Mouse (Mus musculus): ENCODE measurements around the gene Dctn3. TPM values are rescaled to one million over a fixed set of nuclear protein-coding genes. Genes with fewer than 3 reads are reported as not detected.

The Dctn3 gene
- polyA plus RNA-seq, 1 experiment from 2014 or later = 274 TPM

DNA sequence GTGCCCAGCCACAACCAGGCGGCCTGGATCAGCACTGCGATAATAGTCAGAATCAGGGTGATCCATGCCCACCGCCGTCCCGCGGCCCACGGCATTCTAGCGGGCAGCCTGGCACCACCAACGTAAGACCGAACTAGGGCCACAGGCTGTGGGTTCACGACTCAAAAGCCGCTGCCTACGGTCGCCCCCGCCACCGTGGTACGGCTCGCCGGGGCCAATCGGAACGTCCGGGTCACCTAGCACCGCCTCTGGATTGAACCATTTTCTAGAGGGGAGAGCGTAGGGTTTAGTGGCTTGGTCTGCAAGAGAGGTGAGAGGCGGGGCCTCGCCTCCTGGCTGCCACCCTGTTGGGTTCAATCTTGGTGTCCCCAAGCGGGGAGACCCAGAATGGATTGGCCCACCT is 18.2 kb upstream of the Dctn3 start:
- peaks cover 14% of the 10 kb centered on the region for H3K36me3 ChIP-seq (replicated peaks; ENCODE audit: control insufficient read depth, insufficient read depth)
- H3K27ac ChIP-seq = peak overlapping the region; percentile 77
- H3K27me3 ChIP-seq (ENCODE audit: control insufficient read depth, insufficient read depth, low read length) = no peaks in the 10 kb centered on the region
- H3K9ac ChIP-seq = peak overlapping the region; percentile 66
- under 1% methylated on average over 27 of the region's 27 CpGs for WGBS
- H3K9me3 ChIP-seq (ENCODE audit: control insufficient read depth, low read length) = 0 out of 2 replicates have a peak, but pooled peaks cover 3% of the 10 kb centered on the region
- H3K4me2 ChIP-seq (replicated peaks) = peak overlapping the region; percentile 80
- ATAC-seq (ENCODE audit: low FRiP score) (peak; percentile 96), DNase-seq (ENCODE audit: low spot score) (peak; percentile 94)
- peak overlapping the region; percentile 51 for H3K4me3 ChIP-seq (replicated peaks; ENCODE audit: low read length)
- peaks cover 13% of the 10 kb centered on the region for H3K4me1 ChIP-seq (replicated peaks; ENCODE audit: control insufficient read depth, insufficient read depth, low read length)

DNA sequence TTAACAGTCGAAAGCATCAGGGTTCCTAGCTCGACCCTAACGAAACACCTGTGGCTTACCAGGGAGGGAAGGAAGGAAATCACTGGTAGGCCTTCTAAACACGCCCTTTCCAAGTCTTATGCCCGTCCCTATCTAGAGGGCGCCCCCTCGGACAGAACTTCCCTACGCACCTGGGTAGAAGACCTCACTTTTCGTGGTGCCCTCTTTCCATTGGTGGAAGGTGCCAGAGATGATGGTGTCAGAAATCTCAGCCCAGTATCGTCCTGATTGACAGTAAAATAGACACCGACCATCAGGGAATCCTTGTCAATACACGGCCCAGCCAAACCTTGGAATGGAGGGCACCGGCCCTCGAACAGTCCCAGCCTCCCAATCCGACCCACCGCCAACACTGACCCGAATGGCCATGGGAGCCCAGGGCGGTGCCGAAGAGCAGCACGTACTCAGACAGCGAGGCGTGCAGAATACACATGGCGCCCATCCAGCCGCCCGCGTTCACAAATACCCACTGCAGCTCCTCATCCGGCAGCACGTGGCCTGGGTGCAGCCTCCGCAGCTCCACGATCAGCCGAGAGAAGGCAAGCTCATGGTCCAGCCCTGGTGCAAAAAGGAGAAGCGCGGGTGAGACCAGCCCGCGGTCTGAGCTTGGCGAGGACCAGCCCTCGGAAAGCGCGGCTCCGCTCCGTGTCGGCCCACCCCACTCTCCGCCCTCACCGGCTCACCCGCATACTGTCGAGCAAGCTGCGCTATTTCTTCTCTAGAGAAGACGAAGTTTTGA is 17.6 kb upstream of the Dctn3 start:
- 1% methylated on average over 48 of the region's 48 CpGs for WGBS
- Histone ChIP-seq H3K27me3 (ENCODE audit: control insufficient read depth, insufficient read depth, low read length) (no peaks in the 10 kb centered on the region), H3K9me3 (ENCODE audit: control insufficient read depth, low read length) (no peaks in the 10 kb centered on the region), H3K9ac (peak overlapping the region; percentile 66), H3K4me2 (replicated peaks) (peak overlapping the region; percentile 80), H3K27ac (peak overlapping the region; percentile 77), H3K4me3 (replicated peaks; ENCODE audit: low read length) (peak overlapping the region; percentile 51), H3K4me1 (replicated peaks; ENCODE audit: control insufficient read depth, insufficient read depth, low read length) (peaks cover 13% of the 10 kb centered on the region), H3K36me3 (replicated peaks; ENCODE audit: control insufficient read depth, insufficient read depth) (peaks cover 14% of the 10 kb centered on the region)
- ATAC-seq (ENCODE audit: low FRiP score) (peak; percentile 83), DNase-seq (ENCODE audit: low spot score) (peak; percentile 53)

DNA sequence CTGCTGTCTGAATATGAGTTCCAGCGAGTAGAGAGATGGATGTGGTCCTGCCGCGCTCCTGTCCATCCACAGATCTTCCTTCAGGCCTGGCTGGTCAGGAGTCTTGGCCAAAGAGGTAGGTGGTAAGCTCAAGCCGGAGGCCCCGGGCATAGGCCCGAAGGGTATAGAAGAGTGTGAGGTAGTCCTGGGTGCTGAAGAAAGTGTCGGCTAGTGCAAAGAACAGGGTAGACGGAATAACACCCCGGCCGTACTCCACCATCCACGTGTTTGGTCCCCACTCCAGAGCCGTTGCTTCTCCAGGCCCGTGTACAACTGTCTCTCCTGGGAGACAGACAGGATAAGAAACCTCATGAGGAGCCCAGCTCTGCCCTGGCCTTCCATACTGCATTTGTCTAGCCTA is 16.3 kb upstream of the Dctn3 start:
- H3K36me3 ChIP-seq (replicated peaks; ENCODE audit: control insufficient read depth, insufficient read depth) = peaks cover 14% of the 10 kb centered on the region
- no peak overlapping the region for H3K27ac ChIP-seq
- DNase-seq (ENCODE audit: low spot score) (no peak), ATAC-seq (ENCODE audit: low FRiP score) (no peak)
- 98% methylated on average over 13 of the region's 13 CpGs for WGBS
- H3K4me2 ChIP-seq (replicated peaks) = 0 out of 2 replicates have a peak overlapping the region, but pooled peaks have one; percentile 80
- H3K27me3 ChIP-seq (ENCODE audit: control insufficient read depth, insufficient read depth, low read length) = no peaks in the 10 kb centered on the region
- no peak overlapping the region for H3K4me3 ChIP-seq (replicated peaks; ENCODE audit: low read length)
- no peak overlapping the region for H3K9ac ChIP-seq
- H3K4me1 ChIP-seq (replicated peaks; ENCODE audit: control insufficient read depth, insufficient read depth, low read length) = peaks cover 13% of the 10 kb centered on the region
- H3K9me3 ChIP-seq (ENCODE audit: control insufficient read depth, low read length) = no peaks in the 10 kb centered on the region

DNA sequence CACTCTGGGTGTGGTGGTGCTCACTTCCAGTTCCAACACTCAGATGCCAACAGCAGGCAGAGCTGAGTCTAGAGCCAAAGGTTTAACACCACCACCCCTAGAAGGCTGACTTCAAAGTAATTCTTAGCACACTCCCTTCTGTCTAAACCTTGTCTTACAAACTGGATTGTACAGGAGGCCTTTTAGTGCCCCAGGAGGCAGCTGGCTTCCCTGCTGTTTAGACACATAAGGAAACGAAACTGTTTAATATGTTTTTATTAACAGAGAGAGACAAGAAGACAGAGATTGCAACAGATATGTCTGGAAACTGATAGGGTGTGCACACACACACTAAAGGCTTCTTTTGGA is 15.3 kb upstream of the Dctn3 start:
- H3K4me3 ChIP-seq (replicated peaks; ENCODE audit: low read length) = no peak overlapping the region
- no peak overlapping the region for H3K9ac ChIP-seq
- no peak overlapping the region for H3K4me2 ChIP-seq (replicated peaks)
- peaks cover 4% of the 10 kb centered on the region; the same call in 1 of the 2 replicates for H3K27me3 ChIP-seq (ENCODE audit: control insufficient read depth, insufficient read depth, low read length)
- H3K36me3 ChIP-seq (replicated peaks; ENCODE audit: control insufficient read depth, insufficient read depth) = peaks cover 14% of the 10 kb centered on the region
- 77% methylated on average over 1 of the region's 1 CpGs for WGBS
- DNase-seq (ENCODE audit: low spot score) (no peak), ATAC-seq (ENCODE audit: low FRiP score) (no peak)
- H3K27ac ChIP-seq = no peak overlapping the region
- H3K9me3 ChIP-seq (ENCODE audit: control insufficient read depth, low read length) = no peaks in the 10 kb centered on the region
- peaks cover 13% of the 10 kb centered on the region for H3K4me1 ChIP-seq (replicated peaks; ENCODE audit: control insufficient read depth, insufficient read depth, low read length)

DNA sequence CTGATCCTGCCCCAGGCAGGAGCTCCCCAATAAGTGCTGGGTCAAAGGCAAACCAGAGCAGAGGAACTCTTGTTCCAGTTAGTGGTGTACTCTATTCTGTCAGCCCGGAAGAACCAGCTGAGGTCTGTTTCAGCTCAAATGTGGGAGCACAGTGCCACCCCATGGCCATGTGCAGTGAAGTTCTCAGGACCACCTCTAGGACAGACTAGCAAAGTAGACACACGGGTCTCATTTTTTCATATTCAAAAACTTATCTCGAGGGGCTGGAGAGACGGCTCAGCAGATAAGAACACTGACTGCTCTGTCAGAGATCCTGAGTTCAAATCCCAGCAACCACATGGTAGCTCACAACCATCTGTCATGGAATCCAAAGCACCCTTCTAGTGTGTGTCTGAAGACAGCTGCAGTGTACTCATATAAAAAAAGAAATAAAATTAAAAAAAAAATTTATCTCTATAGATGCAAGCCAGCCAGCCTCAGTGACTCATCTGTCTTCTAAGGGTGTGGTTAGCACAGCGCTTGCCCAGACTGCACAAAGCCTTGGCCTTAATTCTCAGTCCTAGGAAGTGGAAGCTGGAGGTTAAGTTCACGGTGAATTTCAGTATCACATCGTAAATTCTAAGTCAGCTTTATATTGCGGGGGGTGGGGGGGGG is 14.8 kb upstream of the Dctn3 start:
- peaks cover 13% of the 10 kb centered on the region for H3K4me1 ChIP-seq (replicated peaks; ENCODE audit: control insufficient read depth, insufficient read depth, low read length)
- WGBS = 50% methylated on average over 8 of the region's 8 CpGs
- ATAC-seq (ENCODE audit: low FRiP score) = peak; percentile 60; the same call in 1 of the 2 replicates

DNA sequence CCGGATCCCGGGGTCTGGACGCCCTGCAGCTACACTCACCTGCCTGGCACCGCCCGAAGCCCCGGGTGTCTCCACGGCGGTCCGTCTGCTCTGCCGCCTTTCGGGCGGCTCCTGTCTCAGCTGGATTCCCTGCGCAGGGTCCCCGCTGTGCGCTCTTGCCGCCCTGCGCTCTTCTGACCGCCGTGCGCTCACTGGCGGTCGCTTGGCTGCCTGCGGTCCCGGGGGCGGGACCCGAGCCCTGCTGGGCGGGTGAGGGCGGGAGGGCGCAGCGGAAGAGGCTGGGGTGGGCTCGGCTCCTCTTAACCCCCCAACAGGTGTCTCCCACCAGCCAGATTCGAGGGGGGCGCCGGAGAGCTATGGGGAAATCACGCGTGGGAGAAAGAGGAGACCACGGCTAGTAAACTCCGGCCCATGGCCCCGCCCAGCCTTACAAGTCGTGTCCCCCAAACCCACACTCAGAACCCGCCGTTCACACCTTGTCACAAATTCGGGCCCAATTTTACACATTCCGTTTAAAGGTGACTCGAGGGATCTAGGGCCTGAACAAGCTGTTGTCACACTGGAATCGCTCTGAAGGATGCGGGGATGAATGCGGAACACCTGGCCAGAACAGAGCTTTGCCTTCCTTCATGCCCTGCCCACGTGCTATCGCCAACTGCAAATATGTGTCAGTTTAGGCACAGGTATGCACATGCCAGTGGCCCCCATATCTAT is 8.2 kb upstream of the Dctn3 start, which contains the start of gene Arid3c:
Gene Arid3c, minus strand, starts transcription at position 91 of the 714 bp plus-strand sequence.
- peak within 1 kb of the TSS; percentile 29 for H3K4me3 ChIP-seq (replicated peaks; ENCODE audit: low read length)
- WGBS = 1% methylated on average over 50 of the region's 50 CpGs
- no peak for DNase-seq (ENCODE audit: low spot score)
- no peaks in the 10 kb centered on the region for H3K9me3 ChIP-seq (ENCODE audit: control insufficient read depth, low read length)
- peaks cover 18% of the 10 kb centered on the region; the same call in 1 of the 2 replicates for H3K4me1 ChIP-seq (replicated peaks; ENCODE audit: control insufficient read depth, insufficient read depth, low read length)
- H3K4me2 ChIP-seq (replicated peaks) = peak within 1 kb of the TSS; percentile 67
- ATAC-seq (ENCODE audit: low FRiP score) = no peak
- no peaks in the 10 kb centered on the region for H3K36me3 ChIP-seq (replicated peaks; ENCODE audit: control insufficient read depth, insufficient read depth)
- peak within 1 kb of the TSS; percentile 40 for H3K9ac ChIP-seq
- peaks cover 67% of the 10 kb centered on the region for H3K27me3 ChIP-seq (ENCODE audit: control insufficient read depth, insufficient read depth, low read length)
- H3K27ac ChIP-seq = no peak within 1 kb of the TSS

More for the DNA sequence above, 14.8 kb upstream of the Dctn3 start:
- Histone ChIP-seq H3K27me3 (ENCODE audit: control insufficient read depth, insufficient read depth, low read length) (peaks cover 9% of the 10 kb centered on the region), H3K4me3 (replicated peaks; ENCODE audit: low read length) (no peak overlapping the region), H3K9me3 (ENCODE audit: control insufficient read depth, low read length) (no peaks in the 10 kb centered on the region), H3K27ac (no peak overlapping the region), H3K9ac (no peak overlapping the region), H3K36me3 (replicated peaks; ENCODE audit: control insufficient read depth, insufficient read depth) (peaks cover 14% of the 10 kb centered on the region), H3K4me2 (replicated peaks) (no peak overlapping the region)
- peak; percentile 80 for DNase-seq (ENCODE audit: low spot score)

DNA sequence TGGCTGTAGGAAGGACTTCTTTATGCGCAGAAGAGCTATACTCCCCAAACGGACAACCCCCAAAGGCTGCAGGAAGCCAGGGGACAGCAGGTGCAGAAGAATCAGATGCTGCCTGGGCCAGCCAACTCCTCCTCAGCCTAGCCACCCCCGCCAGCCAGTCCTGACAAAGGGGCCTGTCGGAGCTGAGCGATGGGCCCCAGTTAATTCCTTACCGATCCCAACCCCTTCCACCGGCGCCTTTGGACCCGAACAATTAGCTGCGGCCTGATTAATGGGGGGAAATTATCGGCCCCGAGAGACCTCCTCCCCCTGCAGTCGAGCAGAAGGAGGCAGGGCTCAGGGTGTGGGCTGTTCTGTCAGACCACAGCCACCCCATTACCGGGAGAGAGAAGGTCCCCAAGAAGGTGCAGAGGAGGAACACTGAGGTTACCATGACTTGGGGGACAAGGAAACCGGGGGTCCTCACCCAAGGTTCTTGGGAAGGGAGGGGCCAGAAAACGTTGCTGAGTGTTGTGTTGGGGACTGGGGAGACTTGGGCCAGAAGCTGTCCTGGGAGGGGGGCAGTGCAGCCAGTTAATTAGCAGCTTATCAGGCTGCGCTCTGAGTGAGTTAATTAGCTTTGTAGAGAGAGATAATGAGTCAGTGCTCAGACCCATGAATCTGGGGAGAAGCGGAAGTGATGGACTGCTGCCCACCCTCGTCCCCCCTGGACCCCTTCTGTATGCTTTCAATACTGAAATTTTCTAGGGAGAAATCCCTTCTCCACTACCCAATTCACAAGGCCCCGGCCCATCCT is 4.1 kb upstream of the Dctn3 start:
- Histone ChIP-seq H3K9ac (no peak overlapping the region; the same call in 1 of the 2 replicates), H3K27ac (peak overlapping the region; percentile 5; the same call in 1 of the 2 replicates), H3K4me2 (replicated peaks) (0 out of 2 replicates have a peak overlapping the region, but pooled peaks have one; percentile 42), H3K27me3 (ENCODE audit: control insufficient read depth, insufficient read depth, low read length) (peaks cover 78% of the 10 kb centered on the region), H3K36me3 (replicated peaks; ENCODE audit: control insufficient read depth, insufficient read depth) (no peaks in the 10 kb centered on the region), H3K4me3 (replicated peaks; ENCODE audit: low read length) (no peak overlapping the region), H3K9me3 (ENCODE audit: control insufficient read depth, low read length) (no peaks in the 10 kb centered on the region), H3K4me1 (replicated peaks; ENCODE audit: control insufficient read depth, insufficient read depth, low read length) (peaks cover 29% of the 10 kb centered on the region)
- DNase-seq (ENCODE audit: low spot score) = no peak
- WGBS = 10% methylated on average over 20 of the region's 20 CpGs
- no peak for ATAC-seq (ENCODE audit: low FRiP score)

DNA sequence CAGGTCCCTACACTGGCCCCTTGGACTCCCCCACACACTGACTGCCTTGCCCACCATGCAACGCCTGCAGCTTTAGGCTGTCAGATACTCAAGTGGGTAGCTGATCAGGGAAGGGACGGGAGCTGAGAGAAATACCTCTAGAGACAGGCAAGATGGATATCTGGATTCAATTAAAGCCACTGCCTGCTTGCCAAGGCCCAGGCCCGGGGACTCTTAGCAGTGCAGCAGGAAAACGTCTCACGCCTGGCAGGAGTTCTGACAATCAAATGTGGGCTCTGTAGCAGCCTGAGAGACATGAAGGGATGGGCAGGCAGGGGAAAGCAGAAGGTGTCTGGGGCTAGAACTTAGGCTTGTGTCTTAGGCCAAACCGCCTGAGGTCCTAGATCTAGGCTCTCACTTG is 6.1 kb downstream of the Dctn3 start:
- Histone ChIP-seq H3K9me3 (ENCODE audit: control insufficient read depth, low read length) (no peaks in the 10 kb centered on the region), H3K36me3 (replicated peaks; ENCODE audit: control insufficient read depth, insufficient read depth) (peaks cover 55% of the 10 kb centered on the region), H3K27ac (no peak overlapping the region), H3K9ac (no peak overlapping the region), H3K4me3 (replicated peaks; ENCODE audit: low read length) (no peak overlapping the region), H3K4me1 (replicated peaks; ENCODE audit: control insufficient read depth, insufficient read depth, low read length) (peaks cover 24% of the 10 kb centered on the region), H3K27me3 (ENCODE audit: control insufficient read depth, insufficient read depth, low read length) (no peaks in the 10 kb centered on the region), H3K4me2 (replicated peaks) (no peak overlapping the region)
- no peak for ATAC-seq (ENCODE audit: low FRiP score)
- DNase-seq (ENCODE audit: low spot score) = no peak
- 68% methylated on average over 6 of the region's 6 CpGs for WGBS

Measured in hindbrain, embryonic 14.5 days (tissue).